Mouse (Mus musculus): ENCODE results near the gene Map4k1.

DNA sequence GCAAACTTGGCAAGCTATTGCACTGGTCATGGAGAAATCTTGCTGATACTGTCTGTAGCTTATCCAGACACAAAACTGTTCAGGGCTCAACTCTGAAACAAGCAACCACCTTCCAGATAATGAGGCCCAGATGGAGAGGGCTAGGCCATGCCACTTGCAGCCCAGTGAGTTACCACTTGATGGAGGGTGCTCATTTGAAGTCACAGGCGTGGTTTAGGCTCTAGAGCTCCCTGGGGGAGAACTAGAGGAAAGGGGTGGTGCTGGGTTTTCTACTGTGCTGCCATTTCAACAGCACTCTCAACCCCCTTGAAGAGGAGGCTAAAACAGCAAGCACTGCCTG lies 35.6 kb upstream of the Map4k1 start:
- TF ChIP-seq GATA1 (IDR thresholded peaks at IDR 0.05; ENCODE audit: borderline replicate concordance, low read length) (no peak), FLI1 (IDR thresholded peaks at IDR 0.05; ENCODE audit: low read length) (no peak)

Measured in megakaryocyte, embryonic 14.5 days (primary cell).